Mouse (Mus musculus) gastrocnemius, postnatal 25 days (tissue): Measurements from ENCODE around the gene Gcn1l1. TPM values are rescaled to one million over a fixed set of nuclear protein-coding genes. Genes with fewer than 3 reads are reported as not detected.
A peak's percentile ranks its signal among the peaks of the same experiment; 100 is the strongest.

ENCODE experiments used
- DNase-seq: peaks from one replicate; pipeline ENCODE4 v3.0.0; 2022
- total RNA-seq, 2 experiments: library from RNA; stranded (reverse); gene quantifications; 1 replicate in 1 of 2; 2 replicates in 1 of 2; pipeline ENCODE4 v1.2.3; 2021

The Gcn1l1 gene
- total RNA-seq, 2 experiments from 2014 or later, result 26.1 to 30.7 TPM

DNA sequence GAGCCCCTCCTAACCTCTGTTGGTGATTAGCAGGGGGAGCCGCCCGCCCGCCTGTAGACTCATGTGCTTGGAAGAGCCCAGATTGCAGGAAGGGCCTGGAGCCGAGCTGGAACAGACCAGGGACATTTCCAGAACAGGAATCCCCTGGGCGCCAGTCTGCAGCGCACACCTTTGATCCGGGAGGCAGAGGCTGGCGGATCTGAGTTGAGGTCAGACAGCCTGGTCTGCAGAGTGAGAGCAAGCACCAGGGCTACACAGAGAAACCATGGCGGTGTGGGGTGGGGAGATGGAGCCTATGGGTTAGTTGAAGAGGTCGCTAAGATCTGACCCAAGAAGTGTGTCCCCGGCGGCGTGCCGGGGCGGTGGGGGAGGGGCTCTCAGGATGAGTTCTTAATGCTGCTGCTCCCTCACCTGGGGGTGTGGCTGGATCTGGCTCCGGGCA lies 30.7 kb upstream of the Gcn1l1 start:
- peak; percentile 81 for DNase-seq

DNA sequence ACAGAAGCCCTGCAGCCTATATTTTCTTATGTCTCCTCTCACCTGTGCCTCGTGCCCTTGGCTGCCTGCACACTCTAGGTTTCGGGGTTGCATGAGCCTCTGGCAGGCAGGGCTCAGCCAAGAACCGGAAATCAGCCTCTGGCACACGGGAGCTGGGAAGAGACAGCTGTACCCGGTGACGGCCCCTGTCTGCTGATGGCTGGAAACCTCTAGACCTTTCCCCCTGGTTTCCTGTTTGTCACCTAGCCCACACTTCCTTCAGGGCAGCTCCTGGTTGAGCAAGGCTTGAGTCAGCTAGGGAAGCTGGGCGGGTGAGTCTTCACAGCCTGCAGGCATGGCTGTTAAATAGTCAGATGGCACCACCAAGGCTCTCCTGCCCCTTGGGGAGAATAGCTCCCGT lies 30.2 kb upstream of the Gcn1l1 start:
- DNase-seq, result no peak

DNA sequence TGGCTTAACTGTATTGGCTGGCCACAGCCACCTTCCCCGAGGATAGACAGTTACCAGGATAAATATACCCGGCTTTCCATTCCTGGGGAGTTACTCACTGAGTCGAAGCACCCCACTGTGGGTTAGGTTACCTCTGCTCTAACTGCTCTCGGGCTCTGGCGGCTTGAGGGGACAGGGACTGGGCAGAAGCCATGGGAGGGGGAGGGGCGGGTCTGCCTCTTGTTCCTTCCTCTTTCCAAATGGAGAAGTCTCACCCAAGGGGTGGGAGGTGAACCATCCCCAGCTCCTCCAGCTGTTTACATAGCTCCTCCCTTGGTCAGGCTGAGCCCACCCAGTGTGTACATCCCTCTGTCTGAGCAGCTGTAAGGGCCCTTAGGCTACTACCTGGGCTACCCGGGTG lies 29.4 kb upstream of the Gcn1l1 start:
- DNase-seq, result peak; percentile 80

DNA sequence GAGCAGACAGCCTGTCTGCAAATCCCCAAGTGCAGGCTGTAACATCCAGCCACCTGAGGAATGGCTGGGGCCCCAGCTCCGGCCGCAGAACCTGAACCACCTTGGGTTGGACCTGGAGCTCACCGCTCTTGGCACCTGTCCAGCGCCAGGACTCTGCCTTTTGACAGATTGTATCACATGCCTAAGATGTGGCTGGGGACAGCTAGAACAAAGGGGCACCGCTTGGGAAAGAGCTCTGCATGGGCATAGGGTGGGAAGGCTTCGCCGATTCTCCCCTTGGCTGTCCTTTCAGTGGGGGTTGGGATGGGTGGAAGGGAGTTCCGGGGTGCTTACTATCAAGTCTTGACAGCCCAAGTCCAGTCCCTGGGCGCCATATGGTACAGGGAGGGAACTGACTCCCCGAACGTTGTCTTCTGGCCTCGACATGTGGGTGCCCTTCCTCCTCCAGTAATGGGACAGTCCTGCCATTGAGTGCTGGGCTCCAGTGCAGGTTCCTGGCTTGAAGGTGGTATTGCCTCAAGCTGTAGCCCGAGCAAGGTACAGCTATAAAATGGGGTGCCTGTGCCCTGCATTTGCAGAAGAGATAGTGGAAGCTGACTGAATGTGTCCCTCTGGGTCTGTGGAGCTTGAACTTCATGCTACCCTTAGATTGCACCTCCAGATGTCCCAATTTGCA lies 26.9 kb upstream of the Gcn1l1 start:
- DNase-seq, result no peak

DNA sequence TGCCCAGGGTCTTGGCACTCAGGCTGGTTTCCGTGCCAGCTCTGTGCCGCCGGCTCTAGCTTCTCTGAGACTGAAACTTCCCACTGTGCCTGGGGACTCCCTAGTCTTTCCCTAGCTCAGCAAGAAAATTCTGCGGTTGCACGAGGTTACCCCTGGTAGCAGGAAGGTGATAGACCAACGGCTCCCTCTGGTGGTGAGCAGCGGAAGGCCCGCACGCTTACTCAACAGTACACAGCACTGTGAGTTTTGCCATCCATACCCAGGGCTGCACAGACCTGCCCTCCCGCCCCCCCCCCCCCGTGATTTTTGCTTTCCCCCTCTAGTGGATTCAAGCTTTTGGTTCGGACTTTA lies 26.4 kb upstream of the Gcn1l1 start:
- peak; percentile 82 for DNase-seq

DNA sequence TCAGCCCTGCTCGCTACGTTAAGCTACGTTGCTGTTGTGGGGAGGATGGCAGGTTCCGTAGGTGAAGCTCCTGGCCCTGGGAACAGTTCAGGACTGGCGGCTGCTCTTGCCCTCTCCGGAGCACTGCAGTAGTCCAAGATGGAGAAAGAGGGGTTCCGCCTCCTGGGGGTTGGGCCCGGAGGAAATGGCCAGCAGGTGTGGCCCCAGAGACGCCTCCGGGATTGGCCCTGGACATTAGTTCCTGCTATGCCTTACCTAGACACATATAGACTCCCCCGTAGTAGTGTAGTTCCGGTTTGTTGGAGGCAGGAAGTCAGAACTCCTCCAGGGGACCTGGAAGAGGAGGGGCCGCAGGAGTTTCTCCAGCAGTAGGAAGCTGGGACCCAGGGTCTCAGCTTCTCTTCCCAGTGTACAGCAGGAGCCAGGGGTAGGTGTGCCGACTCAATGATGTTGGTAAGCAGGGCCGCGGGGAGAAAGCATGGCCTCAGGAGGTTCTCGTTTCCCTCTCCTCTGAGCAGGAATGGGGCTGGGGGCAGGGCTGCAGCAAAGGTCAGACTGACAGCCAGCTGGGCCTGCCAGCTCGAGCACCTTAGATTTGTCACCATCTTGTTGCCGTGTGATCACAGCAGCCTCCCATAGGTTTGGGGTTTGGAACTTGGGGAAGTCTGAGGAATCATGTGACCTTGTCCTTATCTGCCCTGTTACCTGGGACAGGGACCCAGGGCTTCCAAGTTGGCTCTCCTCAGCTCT lies 22.2 kb upstream of the Gcn1l1 start:
- DNase-seq, result no peak

DNA sequence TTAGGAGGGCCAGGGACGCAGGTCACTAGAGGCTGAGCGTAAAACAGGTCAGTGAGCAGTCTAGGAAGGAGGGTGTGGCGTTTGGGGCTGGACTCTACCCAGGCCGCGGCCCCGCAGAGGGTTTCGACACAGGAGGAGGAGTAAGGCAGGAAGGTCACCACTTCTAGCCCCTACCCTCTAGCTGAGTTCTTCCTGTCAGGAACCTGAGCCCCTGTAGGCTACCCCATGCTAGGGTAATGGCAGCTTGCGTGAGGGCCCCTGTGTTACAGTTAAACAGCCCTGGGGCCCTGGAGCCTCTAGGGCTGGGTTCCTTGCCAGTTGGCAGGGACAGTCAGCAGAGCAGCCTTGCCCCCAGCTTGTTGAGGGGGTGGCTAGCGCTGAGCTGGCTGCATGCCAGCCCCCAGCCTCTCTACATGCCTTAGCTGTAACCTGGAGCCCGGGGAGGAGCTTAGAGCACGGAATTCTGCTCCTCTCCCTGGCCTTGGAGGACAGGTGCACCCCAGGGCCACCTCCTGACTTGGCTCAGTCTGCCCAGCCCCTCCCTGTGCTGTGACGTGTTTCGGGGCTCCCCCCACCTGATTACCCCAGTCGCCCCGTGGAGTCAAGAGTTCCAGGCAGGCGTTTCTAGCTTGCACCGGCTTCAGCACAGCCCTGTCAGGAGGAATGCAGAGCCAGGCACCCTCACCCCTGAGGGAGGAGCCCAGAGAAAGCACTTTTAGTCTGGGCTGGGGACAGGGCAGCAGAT lies 21.4 kb upstream of the Gcn1l1 start:
- DNase-seq, result peak; percentile 59

DNA sequence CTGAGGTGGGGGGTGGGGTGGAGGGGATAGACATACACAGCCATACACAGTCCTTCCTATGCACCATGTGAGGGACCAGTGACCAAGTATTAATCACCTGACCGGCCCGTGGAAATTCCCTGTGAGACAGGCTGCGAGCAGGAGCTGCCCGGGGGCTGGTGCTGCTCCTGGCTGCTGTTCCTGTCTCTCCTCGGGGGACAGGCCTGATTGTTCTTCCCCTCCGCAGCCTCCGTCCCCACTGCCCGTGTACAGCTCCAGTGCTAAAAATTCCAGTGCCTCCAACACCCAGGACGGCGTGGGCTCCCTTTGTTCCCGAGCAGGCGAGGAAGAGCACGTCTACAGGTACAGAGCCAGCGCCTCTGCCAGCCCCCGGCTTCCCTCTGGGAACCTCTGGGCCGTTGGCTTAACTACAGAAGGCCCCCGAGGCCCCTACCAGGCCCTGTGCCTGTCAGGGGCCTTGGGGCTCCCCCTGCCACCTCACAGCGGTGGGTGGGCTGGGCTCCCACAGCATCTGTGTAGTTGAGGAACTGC lies 20.3 kb upstream of the Gcn1l1 start:
- DNase-seq, result no peak

DNA sequence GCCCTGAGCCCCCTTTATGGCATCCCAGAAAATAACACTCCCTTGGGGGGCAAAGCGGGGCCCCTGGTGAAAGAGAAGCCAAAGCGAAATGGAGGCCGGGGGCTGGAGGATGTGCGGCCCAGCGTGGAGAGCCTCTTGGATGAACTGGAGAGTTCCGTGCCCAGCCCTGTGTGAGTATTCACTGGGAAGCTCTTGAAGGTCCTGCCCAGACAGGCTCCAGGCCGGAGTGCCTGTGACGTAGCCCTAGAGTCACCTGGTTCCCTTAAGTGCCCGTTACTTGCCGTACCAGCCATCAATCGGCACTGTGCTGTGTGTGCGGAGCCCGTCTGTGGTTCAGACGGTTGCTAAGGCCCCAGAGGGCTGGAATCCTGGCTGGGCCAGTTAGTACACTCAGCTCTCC lies 19.4 kb upstream of the Gcn1l1 start:
- DNase-seq, result no peak

DNA sequence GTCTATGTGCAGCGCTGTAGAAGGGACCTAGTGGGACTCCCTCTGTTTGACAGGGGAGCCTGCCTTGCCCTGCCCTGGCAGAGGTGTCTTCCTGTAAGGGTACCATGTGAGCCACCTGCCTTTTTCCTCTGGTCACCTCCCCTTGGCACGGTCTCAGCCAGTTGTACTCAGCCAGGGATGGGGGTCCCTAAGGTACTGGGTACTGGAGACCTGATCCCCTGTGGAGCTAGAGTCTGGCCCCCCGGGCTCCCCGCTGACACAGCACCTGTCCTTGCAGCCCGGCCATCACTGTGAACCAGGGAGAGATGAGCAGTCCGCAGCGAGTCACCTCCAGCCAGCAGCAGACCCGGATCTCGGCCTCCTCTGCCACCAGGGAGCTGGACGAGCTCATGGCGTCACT lies 18.5 kb upstream of the Gcn1l1 start:
- DNase-seq, result no peak

DNA sequence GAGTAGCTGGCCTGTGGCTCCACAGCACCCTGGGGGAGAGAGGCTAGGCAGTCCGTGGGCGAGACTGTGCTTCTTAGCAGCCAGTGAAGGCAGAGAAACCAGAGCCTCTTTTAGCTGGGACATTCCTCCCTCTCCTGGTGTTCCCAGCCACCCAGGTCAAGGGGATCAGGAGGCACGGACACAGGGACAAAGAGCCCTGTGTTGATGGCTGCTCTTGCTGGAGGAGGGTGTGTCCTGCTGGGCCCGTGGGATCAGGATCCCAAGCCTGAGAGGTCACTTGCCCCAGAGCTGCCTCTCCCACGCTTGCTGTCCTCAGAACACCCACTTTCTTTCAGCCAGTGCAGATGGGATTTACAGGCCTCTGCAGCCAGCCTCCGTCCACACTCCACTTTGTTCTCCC lies 18.0 kb upstream of the Gcn1l1 start:
- no peak for DNase-seq

DNA sequence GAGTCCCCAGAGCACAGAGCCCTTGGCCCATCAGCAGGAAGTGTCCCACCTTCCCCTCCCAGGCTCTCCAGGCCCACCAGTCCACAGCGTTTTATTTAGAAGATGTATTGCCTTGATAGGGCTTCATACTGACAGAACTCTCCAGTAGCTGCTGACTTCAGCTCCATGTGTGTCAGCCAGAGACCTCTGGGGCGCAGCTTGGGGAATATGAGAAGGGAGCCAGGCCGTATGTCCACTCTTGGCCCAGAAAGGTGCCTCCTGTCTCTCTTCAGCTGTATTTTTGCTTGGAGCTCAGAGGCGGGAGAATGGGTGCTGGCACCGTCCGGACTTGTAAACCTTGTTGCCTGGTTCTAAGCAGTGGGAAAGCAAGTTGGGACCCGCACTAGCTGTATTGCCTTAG lies 17.6 kb upstream of the Gcn1l1 start:
- DNase-seq, result no peak

DNA sequence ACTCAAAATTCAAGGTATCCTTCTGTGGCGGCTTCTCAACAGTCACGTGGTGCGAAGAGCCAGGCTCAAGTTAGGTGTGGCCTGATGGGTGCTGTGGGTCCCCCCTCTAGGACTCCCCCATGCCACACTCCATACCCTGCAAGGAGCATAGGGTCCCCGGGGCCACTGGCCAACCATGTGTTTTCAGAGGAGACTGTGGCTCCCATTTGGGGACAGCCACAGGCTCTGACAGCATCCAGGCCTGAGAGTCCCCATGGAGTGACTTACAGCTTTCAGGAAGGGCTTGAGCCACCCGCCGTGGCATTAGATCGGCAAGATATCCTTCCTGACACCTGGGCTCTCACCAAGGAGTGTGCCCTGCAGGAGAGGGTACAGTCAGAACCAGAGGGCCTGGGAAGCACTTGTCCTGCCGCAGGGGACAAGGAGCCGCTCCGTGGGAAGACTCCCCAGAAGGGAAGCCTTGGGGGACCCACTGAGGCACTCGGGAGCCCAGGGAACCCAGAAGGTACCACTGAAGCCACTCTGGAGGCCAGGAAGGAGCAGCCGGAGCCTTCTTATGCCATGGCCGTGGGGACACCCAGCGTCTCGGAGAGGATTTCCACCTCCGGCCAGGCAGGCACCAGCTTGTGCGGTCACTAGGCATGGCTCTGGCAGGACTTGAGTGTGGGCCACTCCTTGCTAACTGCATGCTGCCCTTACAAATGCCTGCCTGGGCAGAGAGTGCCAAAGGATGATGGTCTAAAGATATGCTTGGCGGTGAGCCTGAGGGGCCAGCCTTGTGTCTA lies 16.4 kb upstream of the Gcn1l1 start:
- no peak for DNase-seq

DNA sequence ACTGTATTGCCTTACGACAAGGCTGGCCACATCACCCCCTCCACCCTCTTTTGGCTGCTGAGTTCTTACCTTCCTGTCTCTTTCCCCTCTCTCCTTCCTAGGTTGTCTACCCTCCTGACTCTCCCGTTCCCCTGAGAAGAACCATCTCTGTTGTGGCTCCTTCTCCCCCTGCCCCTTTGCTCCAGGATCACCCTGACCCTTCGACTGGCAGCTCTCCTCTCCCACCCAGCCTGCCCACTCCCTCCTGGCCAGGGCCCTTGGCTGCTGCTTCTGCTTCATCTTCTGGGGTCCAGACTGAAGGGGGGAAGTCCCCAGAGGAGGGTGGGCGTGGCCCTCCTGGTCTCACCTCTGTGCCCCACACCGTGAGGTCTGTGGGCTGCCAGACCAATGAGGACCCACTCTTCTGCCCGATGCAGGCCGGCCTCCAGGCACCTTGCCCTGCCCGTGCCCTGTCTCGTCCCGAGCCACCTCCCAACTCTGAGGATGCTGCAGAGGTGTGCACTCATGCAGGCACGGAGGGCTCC lies 14.5 kb upstream of the Gcn1l1 start:
- no peak for DNase-seq

DNA sequence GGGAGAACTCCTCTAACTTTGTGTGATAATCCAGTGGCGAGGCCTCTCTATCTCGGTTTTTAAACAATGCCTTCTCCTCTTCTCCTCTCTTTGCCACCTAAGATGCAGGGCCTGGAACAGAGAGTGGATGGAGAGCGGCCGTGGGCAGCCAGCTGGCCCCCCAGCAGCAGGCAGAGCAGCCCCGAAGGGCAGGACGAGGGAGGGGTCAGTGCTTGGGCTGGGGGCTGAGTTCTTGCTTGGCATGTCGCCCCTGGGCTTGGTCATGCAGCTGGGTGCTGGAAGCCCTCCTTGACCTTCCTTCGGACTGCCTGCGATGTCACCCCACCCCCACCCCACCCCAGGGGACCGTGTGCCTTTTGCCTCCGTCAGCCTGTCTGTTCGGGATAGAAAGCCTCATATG lies 13.7 kb upstream of the Gcn1l1 start:
- DNase-seq, result no peak

DNA sequence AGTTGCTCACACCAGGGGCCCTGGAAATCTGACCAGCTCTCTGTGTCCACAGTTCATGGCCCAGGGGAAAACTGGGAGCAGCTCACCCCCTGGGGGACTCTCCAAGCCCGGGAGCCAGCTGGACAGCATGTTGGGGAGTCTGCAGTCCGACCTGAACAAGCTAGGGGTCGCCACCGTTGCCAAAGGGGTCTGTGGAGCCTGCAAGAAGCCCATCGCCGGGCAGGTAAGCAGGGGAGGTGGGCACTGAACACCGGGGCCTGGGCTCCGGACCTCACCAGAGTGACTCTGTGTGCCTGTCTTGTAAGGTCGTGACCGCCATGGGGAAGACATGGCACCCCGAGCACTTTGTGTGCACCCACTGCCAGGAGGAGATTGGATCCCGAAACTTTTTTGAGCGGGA lies 13.3 kb upstream of the Gcn1l1 start:
- no peak for DNase-seq

DNA sequence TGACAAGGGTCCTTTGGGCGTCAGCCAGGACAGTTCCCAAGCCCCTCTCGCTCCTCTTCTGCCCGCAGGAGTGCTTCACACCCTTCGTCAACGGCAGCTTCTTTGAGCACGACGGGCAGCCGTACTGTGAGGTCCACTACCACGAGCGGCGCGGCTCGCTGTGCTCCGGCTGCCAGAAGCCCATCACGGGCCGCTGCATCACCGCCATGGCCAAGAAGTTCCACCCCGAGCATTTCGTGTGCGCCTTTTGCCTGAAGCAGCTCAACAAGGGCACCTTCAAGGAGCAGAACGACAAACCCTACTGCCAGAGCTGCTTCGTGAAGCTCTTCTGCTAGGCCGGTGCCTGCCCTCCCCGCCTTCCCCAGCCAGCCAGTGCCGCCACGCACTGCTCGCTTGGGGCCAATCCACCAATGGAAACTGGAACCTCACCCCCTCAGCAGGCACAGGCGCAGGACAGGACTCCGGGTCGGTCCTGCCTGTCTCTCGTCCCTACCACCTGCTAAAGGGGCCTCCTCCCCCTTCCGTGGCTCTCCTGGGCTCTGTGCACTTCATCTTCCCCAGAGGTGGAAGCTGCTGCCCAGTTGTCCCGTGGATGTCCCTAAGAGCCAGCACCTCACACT lies 11.1 kb upstream of the Gcn1l1 start:
- DNase-seq, result no peak

DNA sequence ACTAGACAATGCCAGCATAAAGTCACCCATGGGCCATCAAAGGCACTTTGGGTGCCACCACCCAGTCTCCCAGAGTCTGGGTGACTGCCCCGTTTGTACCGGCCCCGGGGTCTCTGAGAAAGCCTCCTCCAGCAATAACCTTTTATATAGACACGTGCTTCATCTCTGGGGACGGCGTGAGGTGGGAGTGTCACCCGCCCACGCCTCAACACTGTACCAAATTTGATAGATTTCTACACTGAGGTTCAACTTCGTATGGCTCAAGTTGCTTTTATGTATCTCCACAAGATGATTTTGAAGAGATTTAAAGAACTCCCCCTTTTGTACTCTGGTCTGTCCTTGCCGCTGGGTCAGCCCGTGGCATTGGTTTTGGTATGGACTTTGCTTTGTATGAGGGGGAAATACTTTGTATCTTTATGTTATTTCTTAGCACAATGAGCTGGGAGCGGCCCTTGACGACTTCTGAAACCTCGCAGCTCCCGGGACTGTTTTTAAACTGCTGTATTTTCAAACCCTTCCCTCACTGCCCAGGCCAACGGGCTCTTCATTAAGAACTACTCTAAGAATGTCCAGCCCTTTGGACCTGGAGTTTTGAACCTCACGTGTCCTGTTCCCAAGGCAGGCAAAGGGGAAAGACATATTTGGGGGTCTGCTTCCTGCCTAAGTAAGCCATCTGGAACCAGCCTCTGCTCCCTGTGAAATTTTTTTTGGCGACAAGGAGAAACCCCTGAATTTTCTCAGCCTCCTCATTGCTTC lies 10.3 kb upstream of the Gcn1l1 start:
- DNase-seq, result no peak

DNA sequence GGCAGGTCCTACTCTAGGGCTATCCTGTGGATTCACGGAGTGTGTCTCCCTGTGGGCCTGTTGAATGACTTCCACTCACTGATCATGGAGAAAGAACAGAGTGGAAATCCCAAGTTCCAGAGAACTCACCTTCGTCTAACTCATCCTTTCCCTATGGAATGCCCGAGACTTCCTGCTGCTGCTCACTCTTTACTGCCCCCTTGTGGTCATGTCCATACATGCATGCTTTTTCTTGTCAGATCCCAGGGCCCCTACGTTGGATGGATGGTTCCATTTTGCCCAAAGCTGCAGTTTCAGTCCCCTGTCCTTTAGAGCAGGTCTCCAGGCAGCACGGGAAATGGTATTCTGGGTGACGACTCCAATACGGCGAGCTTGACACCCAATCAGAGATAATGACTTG lies 8.8 kb upstream of the Gcn1l1 start:
- DNase-seq, result no peak

DNA sequence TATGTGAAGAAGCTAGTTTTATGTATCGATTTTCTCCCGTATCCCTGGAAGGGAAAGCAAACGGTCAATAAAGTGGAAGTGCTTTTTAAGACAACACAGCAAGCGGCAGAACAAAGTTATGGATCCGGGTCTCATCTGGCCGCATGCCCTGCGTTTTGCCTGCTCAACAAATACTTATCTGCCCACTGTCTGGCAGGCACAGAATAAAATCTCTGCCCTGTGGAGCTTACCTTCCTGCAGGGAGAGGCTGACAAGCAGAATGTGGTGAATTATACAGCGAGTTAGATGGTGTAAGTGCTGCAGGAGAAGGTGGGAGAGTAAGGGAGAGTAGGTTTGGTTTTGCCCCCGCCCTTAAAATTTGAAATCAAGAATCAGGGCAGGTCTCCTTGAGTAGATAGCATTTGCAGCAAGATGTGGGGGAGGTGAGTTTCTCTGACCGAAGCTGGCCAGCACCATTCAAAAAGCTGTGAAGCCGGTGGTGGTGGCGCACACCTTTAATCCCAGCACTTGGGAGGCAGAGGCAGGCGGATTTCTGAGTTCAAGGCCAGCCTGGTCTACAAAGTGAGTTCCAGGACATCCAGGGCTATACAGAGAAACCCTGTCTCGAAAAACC lies 6.8 kb upstream of the Gcn1l1 start:
- no peak for DNase-seq
